Mouse (Mus musculus): Measurements from ENCODE around the gene Arid3a.
A peak's percentile ranks its signal among the peaks of the same experiment; 100 is the strongest.

Arid3a gene

DNA sequence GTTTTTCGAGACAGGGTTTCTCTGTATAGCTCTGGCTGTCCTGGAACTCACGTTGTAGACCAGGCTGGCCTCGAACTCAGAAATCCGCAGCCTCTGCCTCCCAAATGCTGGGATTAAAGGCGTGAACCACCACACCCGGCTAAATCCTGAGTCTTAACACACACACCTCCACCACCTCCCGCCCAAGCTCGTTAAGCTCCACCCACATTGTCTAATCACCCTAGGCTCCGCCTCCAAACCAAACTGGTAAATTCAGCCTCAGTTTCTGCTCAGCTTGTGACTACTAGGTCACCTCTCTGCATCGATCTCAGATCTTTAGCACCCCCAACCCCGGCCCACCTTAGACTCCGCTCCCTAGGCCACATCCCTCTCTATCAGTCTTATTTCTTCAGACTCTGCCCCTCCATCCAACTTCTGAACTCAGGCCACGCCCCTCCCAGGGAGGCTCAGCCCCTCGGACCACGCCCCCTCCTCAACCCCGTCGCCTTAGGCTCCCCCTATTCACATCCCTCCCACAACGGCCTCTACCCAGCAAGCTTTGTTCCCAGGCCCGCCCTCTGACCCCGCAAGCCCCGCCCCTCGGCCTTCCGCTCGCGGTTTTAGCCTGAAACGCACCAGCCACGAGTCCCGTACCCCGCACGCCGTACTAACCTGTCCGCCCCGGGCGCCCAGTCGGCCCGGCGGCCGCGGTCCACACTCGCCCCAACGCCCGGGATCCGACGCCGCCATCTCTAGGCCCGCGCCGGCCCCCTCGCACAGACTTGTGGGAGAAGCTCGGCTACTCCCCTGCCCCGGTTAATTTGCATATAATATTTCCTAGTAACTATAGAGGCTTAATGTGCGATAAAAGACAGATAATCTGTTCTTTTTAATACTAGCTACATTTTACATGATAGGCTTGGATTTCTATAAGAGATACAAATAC is 18.4 kb upstream of the Arid3a start, which contains the start of gene Med16:
Gene Med16 (minus strand): TSS at position 757 of the 925 bp plus-strand sequence.
- peak; percentile 88 for DNase-seq (ENCODE audit: low read depth, low spot score)

DNA sequence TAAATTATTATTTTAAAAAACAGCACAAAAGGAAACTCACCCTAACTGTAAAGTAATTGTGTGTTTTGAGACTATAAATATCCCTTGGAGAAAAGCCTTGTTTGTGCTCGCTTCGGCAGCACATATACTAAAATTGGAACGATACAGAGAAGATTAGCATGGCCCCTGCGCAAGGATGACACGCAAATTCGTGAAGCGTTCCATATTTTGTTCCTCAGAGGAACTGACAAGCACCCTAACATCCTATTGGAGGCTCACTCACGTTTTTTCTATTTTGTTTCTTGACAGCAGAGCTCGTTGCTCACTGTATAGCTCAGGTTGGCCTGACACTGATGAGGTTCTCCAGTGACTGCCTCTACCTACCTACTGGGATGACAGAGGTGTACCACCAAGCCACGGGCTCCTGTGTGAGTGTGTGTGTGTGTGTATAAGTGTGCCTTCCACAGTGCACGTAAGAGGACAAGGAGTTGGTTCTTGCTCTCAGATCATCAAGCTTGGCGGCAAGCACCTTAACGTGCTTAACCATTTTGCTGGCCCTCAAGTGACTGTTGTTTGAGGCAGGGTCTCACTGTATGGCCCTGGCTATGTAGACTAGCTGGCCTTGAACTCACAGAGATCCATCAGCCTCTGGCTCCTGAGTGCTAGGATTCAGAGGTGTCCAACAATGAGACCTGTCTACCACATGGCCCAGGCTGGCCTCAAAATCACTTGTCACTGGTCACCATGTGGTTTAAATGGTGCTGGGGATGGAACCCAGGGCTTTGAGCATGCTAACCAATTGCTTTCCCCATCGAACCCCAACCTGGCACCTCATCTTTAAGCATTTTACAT is 17.5 kb upstream of the Arid3a start:
- DNase-seq (ENCODE audit: low read depth, low spot score) = no peak

- DNase-seq (ENCODE audit: low read depth, low spot score) = no peak
These were observed 16.3 kb upstream of the Arid3a start, which contains the start of gene Gm26602 for GRCm38 (mm10) chr10:79910556-79910955. Gene Gm26602 (plus strand): TSS chr10:79910856.

DNA sequence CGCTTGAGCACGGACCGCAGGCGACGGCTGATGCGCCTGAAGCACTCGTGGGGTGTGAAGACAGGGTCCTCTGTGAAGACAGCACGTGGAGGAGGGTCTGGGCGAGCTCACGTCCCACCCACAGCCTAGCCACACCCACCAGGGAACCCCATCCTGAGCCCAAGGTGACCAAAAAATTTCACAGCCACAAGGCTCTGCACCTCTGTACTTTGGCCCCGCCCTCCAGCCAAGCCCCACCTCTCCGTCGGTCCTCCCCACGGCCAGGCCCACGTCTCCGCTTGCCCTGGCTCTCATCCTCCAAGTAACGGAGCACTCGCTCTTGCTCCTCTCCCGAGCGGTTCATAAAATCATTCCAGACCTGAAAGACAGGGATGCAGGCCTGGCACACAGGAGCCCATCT is 14.4 kb upstream of the Arid3a start:
- no peak for DNase-seq (ENCODE audit: low read depth, low spot score)

DNA sequence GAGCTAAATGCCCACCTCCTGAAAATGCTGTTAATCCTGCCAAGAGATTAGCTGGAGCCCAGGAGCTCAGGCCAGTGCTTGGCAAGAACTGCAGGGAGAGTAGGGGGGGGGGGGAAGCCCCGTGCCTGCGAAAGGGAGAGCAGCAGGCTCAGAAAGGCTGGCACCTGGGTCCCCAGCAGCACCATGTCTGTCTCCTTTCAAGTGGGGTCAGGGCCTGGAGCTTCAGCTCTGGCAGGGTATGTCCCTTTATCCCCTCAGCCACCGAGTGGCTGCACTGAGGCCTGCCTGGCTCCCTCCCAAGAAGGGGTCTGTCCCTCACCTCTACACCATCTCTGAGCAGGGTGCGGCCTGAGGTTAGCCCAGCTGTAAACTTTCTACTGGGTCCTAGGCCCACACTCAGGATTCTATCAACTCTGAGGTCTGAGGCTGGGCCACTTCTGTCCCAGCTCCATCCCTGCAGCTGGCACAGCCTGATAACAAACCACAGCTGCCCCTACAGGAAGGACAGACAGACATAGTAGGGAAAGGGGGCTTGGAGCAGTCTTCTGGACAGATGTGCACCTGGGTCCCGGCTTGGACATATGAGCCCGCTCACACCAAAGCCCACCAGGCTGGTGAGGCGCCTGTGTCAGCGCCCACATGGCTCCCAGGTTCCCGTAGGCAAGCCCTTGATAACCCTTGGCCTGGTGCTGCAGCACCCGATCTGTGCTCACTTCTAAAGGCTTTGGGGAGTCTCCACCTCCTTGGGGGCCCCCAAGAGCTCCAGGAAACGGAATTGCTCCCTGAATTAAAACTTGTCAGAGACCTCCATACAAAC is 12.5 kb upstream of the Arid3a start:
- DNase-seq (ENCODE audit: low read depth, low spot score) = no peak

DNA sequence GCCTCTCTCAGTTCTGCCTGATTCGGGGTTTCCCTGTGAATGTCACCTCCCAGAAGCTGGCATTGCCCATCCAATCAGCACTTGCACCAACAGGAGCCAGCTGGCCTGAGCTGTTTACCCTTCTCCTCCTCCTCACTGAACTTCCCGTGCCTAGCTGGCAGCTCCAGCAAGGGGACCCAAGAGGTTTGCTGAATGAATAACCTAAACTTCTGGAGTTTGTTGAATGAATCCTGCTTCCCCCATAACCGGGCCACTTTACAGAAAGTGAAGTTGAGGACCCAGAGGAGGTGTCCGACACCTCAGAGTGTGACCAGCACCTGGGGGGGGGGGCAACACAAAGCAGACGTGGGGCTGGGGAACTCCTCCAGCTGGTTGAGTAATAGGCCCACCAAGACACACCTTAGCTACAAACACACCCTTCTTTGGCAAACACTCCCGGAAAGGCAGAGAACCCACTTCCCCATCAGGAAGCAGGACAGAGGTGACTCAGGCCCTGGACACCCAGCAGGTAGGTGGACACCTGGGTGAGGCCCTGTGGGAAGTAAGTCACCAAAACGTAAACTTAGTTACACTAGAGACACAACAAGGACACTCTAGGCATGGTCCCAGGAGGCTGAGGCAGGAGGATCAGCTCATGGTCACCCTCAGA is 11.8 kb upstream of the Arid3a start:
- no peak for DNase-seq (ENCODE audit: low read depth, low spot score)

DNA sequence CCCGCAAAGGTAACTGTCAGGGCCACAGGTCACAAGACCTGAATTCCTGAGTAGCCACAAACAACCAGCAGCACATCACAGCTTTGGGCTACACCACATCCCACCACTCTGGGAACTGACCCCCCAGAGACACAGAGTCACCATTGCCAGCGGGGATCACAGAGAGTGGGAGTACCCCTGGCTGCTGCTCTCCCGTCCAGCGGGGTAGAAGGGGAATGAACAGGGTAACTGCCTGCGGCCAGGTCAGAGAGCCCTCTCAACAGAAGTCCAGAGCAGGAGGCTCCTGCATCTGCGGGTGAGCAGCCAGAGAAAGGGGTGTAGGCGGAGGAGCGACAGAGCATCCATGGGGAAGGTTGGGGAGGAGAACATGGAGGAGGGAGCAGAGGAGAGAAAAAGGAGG is 10.8 kb upstream of the Arid3a start:
- no peak for DNase-seq (ENCODE audit: low read depth, low spot score)

- DNase-seq (ENCODE audit: low read depth, low spot score) = no peak
These were observed 9.9 kb upstream of the Arid3a start, which contains the start of gene Kiss1r for GRCm38 (mm10) chr10:79916808-79917531. Gene Kiss1r (plus strand): TSS chr10:79916971.

DNA sequence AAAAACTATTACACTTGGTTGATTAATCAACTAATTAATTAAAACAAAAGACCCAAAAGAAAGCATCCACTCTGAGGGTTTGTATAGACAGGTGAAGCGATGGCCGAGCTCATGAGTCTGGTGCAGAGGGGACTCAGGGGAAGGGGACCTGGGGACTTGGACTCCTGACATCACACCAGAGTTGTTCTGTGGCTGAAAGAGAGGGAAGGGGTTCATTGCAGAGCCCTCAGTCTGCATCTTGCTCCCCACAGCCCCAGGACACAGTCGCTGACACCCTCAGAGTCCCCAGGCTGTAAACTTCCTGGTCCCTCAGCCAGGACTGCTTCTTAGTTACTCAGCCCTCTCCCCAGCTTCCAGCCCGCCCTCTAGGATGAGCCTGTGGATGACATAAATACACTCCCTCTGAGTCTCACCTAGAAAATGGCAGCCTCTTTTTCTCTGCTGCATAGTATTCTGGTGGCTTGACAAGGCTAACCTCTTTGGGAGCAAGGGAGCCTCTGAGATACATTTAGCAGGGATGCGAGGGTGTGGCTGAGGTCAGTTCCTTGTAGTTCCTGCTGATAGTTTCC is 9.2 kb upstream of the Arid3a start:
- DNase-seq (ENCODE audit: low read depth, low spot score) = no peak

GRCm38 (mm10) chr10:79918231-79919078 is 8.4 kb upstream of the Arid3a start:
- no peak for DNase-seq (ENCODE audit: low read depth, low spot score)

DNA sequence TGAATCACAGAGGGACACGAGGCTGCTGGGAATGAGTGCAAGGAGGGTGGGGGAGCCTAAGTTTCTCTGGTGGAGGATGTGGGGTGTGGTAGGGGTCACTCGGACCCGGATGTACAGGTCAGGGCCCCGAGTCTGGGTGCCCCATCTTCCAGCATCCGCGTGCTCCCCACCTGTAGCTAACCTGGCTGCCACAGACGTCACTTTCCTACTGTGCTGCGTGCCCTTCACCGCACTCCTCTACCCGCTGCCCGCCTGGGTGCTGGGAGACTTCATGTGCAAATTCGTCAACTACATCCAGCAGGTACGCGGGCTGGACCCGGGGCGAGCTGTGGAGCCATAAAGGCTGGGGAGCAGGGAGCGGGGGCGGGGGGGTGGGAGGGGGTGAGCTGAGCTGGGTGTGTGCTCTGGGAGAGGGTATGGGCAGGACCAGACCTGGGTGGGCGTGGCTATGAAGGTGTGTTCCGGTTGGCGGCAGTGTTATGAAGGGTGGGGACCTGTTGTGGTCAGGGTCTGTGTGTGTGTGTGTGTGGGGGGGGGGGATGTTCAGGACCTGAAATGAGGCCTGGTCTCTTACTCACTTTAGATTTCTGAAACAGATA is 7.5 kb upstream of the Arid3a start:
- no peak for DNase-seq (ENCODE audit: low read depth, low spot score)

DNA sequence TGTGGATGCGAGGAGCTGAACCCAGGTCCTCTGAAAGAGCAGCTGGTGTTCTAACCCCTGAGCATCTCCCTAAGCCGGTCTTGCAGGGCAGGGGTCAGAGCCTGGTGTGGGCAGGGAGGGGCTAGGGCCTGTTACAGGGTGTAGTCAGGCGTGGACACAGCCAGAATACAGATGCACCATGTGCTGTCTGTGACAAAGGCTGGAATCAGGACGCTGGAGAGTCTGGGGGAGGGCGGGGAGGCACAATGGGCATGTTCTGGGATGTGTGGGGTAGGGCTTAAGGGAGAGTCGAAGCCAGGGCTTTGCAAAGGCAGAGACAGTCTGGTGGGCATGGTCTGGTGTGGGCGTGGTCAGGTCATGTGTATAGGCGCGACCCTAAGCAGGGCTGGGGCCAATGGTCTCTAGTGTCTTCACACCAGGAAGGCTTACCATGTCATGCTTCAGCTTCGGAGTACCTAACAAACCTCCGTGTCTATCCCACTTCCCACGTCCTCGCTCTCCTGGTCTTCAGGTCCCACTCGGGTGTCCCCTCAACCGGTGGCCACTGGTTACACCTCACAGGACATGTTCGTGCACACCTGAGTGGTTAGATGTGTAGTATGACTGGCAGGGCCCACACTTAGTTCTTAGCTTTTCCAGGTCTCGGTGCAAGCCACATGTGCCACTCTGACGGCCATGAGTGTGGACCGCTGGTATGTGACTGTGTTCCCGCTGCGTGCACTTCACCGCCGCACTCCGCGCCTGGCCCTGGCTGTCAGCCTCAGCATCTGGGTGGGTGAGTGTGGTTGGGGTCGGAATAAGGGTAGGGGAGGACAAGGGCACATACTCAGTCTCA is 6.6 kb upstream of the Arid3a start:
- DNase-seq (ENCODE audit: low read depth, low spot score) = no peak

DNA sequence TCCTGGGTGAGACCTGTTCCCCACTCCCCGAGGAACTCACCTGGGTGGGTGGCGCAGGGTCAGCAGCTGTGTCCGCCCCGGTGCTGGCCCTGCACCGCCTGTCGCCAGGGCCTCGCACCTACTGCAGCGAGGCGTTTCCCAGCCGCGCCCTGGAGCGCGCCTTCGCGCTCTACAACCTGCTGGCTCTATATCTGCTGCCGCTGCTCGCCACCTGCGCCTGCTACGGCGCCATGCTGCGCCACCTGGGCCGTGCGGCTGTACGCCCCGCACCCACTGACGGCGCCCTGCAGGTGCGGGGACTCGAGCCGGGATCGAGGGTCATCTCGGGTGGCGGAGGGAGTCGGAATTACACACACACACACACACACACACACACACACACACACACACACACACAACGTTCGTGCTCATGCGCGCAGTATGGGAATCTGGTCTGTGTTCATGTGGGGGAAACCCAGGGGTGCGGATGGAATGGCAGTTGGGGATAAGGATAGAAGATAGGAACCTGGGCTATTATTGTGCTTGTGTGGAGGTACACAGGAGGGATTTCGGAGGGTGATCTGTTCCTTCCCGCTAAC is 5.8 kb upstream of the Arid3a start, which contains the start of gene R3hdm4:
Gene R3hdm4 (minus strand): TSS at position 251 of the 578 bp plus-strand sequence.
- DNase-seq (ENCODE audit: low read depth, low spot score) = no peak

- DNase-seq (ENCODE audit: low read depth, low spot score) = no peak
These were observed 5.3 kb upstream of the Arid3a start for GRCm38 (mm10) chr10:79921572-79921971.

GRCm38 (mm10) chr10:79924998-79925784 is 1.7 kb upstream of the Arid3a start:
- DNase-seq (ENCODE audit: low read depth, low spot score) = peak; percentile 72

GRCm38 (mm10) chr10:79925785-79926490 is 905 bp upstream of the Arid3a start:
- DNase-seq (ENCODE audit: low read depth, low spot score) = no peak

Data from WW6 (cell line).